Mouse (Mus musculus) cerebellum, postnatal 4 days (tissue): Measurements from ENCODE around the gene Olfr1356.
"Not testable (repeated sequence)": the region's sequence is repeated elsewhere in the genome, so short reads cannot be mapped to it uniquely, and the experiment has no call there.

ENCODE experiments used
- DNase-seq, 2 experiments: peaks; one replicate each; pipeline ENCODE4 v3.0.0; 2022; ENCODE audit warnings: low spot score in 2 of 2, mixed read lengths in 1 of 2

Olfr1356 gene

GRCm38 (mm10) chr10:78852066-78852465 lies at the start of gene Olfr1356:
TSS of gene Olfr1356 (minus strand) at chr10:78852166.
- no peak for DNase-seq

- no peak for DNase-seq
Measured at GRCm38 (mm10) chr10:78875240-78875639, 23.3 kb upstream of the Olfr1356 start, which contains the start of gene Olfr1355. TSS of gene Olfr1355 (plus strand) at chr10:78875540.

GRCm38 (mm10) chr10:78840456-78840855 lies 11.5 kb downstream of the Olfr1356 start:
- not testable (repeated sequence) for DNase-seq

- DNase-seq = peak in 1 of 2 experiments; percentile 40
Measured at GRCm38 (mm10) chr10:78812358-78813060, 39.5 kb downstream of the Olfr1356 start.

GRCm38 (mm10) chr10:78801449-78801848 lies 50.5 kb downstream of the Olfr1356 start:
- no peak for DNase-seq
